Mouse (Mus musculus) intestine, embryonic 14.5 days (tissue): ENCODE measurements around the gene Pls3. TPM values are rescaled to one million over a fixed set of nuclear protein-coding genes. Genes with fewer than 3 reads are reported as not detected.
A peak's percentile ranks its signal among the peaks of the same experiment; 100 is the strongest.
"Not testable (repeated sequence)": the region's sequence is repeated elsewhere in the genome, so short reads cannot be mapped to it uniquely, and the experiment has no call there.

ENCODE experiments used
- ATAC-seq: fragments of 200-750 bp; cut with Nextera tagmentation; replicated peaks from 2 replicates; pipeline ENCODE4 v1.8.0; 2017; ENCODE audit warnings: low read depth, moderate number of reproducible peaks, moderate TSS enrichment, moderate library complexity; ENCODE audit not compliant: low FRiP score, low TSS enrichment
- DNase-seq: peaks from one replicate; pipeline ENCODE4 v3.0.0-alpha.2; 2018; ENCODE audit warnings: low spot score
- H3K27ac ChIP-seq: fragments of 300-500 bp; sonication (generic); 2 replicates; pipeline ENCODE4 v1.5.1; 2014; ENCODE audit warnings: low read depth, mild to moderate bottlenecking, control low read depth
- H3K27me3 ChIP-seq: fragments of 300-500 bp; sonication (generic); replicated peaks from 2 replicates; pipeline ENCODE4 v1.6.1; 2014; ENCODE audit warnings: low read length, control low read depth; ENCODE audit not compliant: control insufficient read depth, insufficient read depth
- H3K36me3 ChIP-seq: fragments of 300-500 bp; sonication (generic); 2 replicates; pipeline ENCODE4 v1.6.1; 2014; ENCODE audit warnings: low read length, control low read depth; ENCODE audit not compliant: control insufficient read depth, insufficient read depth
- H3K4me1 ChIP-seq: fragments of 300-500 bp; sonication (generic); replicated peaks from 2 replicates; pipeline ENCODE4 v1.6.1; 2014; ENCODE audit warnings: low read length, control low read depth, mixed read lengths; ENCODE audit not compliant: control insufficient read depth, insufficient read depth
- H3K4me2 ChIP-seq: fragments of 300-500 bp; sonication (generic); 2 replicates; pipeline ENCODE4 v1.6.1; 2014; ENCODE audit warnings: low read length
- H3K4me3 ChIP-seq: fragments of 300-500 bp; sonication (generic); 2 replicates; pipeline ENCODE4 v1.5.1; 2014; ENCODE audit warnings: low read depth, low read length, control low read depth, mixed read lengths
- H3K9ac ChIP-seq: fragments of 300-500 bp; sonication (generic); 2 replicates; pipeline ENCODE4 v1.6.1; 2014; ENCODE audit warnings: mild to moderate bottlenecking, low read length
- H3K9me3 ChIP-seq: fragments of 300-500 bp; sonication (generic); 2 replicates; pipeline ENCODE4 v1.6.1; 2016; ENCODE audit warnings: low read length, control low read depth; ENCODE audit not compliant: control insufficient read depth
- WGBS: fragments of 180-500 bp; shearing (Covaris S2); extraction: QIAGEN DNeasy Blood & Tissue Kit; methylation state at CpG from one replicate; pipeline ENCODE4 v1.1.7; 2014; 5-methylcytosine and 5-hydroxymethylcytosine counted together
- polyA plus RNA-seq: library from polyadenylated mRNA; unstranded; fragments of >200 nt; fragmentation: Nextera tagmentation; extraction: Ambion mirVana; gene quantifications from 2 replicates; pipeline ENCODE4 v1.2.1, GENCODE M21; 2014

Gene Pls3
- polyA plus RNA-seq, 1 experiment from 2014 or later, result 71.0 TPM

DNA sequence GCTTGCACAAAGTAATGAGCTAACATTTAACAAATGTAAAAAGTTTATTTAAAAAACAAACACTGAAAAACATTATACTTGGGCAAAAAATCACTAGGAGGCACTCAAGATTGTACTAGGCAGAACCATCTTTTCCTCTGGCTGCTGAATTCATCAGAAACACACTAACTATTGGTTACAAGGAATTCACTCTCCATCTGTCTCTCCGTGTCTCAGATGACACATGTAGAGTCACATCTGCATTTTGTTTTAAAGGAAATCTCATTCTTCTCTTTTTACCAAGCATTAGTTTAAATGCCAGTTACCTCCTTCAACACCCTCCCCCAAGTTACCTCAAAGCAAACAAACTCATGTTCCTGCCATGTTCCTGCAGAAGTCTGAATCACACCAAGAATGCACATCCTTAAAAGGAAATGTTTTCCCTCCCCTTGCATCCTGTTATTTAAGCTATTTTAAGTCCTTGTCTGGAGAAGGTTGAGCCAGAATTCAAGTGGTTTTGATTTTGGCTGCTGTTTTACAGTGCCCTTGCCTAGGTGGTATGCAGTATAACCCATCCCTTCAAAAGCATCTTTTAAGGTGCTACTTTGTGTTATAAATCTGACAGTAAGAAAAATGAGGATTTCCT is 56.2 kb downstream of the Pls3 start:
- Histone ChIP-seq H3K9me3 (no peaks in the 10 kb centered on the region), H3K9ac (no peak overlapping the region), H3K27ac (no peak overlapping the region), H3K27me3 (no peaks in the 10 kb centered on the region), H3K4me2 (no peak overlapping the region), H3K36me3 (no peaks in the 10 kb centered on the region), H3K4me3 (no peak overlapping the region), H3K4me1 (no peaks in the 10 kb centered on the region)
- 47% methylated on average over 1 of the region's 1 CpGs for WGBS
- no peak for DNase-seq
- ATAC-seq, result no peak

DNA sequence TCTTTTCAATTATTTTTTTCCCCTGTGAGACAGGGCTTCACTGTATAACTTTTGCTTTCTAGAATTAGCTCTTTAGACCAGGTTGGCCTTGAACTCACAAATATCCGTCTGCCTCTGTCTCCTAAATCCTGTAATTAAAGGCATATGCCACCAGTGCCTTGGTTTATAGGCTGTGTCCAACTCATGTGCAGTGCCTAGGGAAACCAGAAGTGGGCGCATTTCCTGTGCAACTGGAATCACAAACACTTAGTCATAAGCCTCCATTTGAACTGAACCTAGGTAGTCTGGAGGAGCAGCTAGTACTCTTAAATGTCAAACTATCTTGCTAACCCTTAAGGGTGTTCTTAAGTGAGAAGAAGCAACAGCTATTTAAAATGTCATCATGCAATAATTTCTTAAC is 60.0 kb downstream of the Pls3 start:
- Histone ChIP-seq H3K4me2 (no peak overlapping the region), H3K9ac (no peak overlapping the region), H3K9me3 (no peaks in the 10 kb centered on the region), H3K4me1 (no peaks in the 10 kb centered on the region), H3K27ac (no peak overlapping the region), H3K4me3 (no peak overlapping the region), H3K27me3 (no peaks in the 10 kb centered on the region), H3K36me3 (no peaks in the 10 kb centered on the region)
- WGBS, result 80% methylated on average over 2 of the region's 2 CpGs
- DNase-seq (no peak), ATAC-seq (no peak)

DNA sequence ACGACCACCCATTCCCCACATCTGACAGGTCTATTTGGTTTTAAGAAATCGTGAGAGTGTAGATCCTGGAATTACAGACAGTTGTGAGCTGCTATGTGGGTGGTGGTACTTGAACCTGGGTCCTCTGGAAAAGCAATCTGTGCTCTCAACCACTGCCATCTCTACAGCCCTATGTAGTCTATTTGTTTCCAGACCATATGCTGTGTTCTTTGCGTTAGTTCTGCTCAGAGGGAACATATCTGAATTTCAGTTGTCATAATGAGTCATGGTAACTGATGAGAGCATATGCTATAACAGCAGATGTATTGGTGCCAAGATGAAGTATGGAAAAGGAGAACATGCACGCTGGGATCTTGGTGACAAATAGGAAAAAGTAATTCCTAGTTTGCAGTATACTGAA is 60.9 kb downstream of the Pls3 start:
- H3K9ac ChIP-seq, result no peak overlapping the region
- no peaks in the 10 kb centered on the region for H3K9me3 ChIP-seq
- no peak for ATAC-seq
- no peak overlapping the region for H3K4me3 ChIP-seq
- no peak overlapping the region for H3K4me2 ChIP-seq
- no peak overlapping the region for H3K27ac ChIP-seq
- no peaks in the 10 kb centered on the region for H3K4me1 ChIP-seq
- no peaks in the 10 kb centered on the region for H3K36me3 ChIP-seq
- no peaks in the 10 kb centered on the region for H3K27me3 ChIP-seq
- 84% methylated on average over 4 of the region's 4 CpGs for WGBS
- no peak for DNase-seq

DNA sequence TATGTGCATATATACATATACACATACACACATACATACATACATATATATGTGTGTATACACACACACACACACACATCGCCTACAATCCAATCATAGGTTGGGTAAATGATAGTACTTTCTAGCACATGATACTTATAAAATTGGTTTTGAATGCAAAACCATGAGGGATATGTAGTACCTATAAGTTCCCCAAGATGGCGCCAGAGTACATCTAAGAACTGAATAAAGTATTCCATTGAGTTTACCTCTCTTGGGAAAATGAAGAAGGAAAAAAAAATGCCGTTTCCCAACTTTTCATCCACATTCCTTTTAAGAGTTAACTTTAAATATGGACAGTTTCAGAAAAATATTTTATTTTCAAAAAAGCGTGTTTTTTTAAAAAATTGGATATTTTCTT is 78.4 kb downstream of the Pls3 start:
- ATAC-seq, result no peak
- Histone ChIP-seq H3K36me3 (peaks cover 6% of the 10 kb centered on the region; the same call in 1 of the 2 replicates), H3K9ac (no peak overlapping the region), H3K4me1 (no peaks in the 10 kb centered on the region), H3K27ac (no peak overlapping the region), H3K9me3 (0 out of 2 replicates have a peak, but pooled peaks cover 2% of the 10 kb centered on the region), H3K4me2 (no peak overlapping the region), H3K27me3 (no peaks in the 10 kb centered on the region), H3K4me3 (no peak overlapping the region)
- no peak for DNase-seq
- 28% methylated on average over 4 of the region's 4 CpGs for WGBS

DNA sequence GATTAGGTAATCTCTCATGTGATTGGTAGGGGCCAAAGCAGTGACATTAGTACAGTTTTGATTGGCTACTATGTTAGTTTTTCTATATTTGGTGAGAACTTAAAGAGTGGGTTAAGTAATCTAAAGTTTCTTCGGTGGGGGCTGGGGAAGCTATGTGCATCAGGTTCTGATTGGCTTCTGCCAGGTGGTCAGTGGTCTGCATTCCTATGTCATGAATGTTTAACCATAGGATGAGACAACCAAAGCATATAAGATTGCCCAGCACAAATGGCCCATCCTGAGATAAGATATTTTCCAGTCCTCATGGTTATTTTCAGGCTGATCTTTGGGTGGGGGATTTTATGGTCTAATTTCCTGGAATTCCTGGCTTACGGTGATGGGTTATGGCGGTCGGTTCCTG is 95.2 kb downstream of the Pls3 start:
- Histone ChIP-seq H3K4me2 (no peak overlapping the region), H3K27ac (no peak overlapping the region), H3K27me3 (no peaks in the 10 kb centered on the region), H3K9me3 (no peaks in the 10 kb centered on the region), H3K36me3 (no peaks in the 10 kb centered on the region), H3K4me3 (no peak overlapping the region), H3K4me1 (no peaks in the 10 kb centered on the region), H3K9ac (no peak overlapping the region)
- ATAC-seq (no peak), DNase-seq (no peak)
- 69% methylated on average over 4 of the region's 4 CpGs for WGBS

DNA sequence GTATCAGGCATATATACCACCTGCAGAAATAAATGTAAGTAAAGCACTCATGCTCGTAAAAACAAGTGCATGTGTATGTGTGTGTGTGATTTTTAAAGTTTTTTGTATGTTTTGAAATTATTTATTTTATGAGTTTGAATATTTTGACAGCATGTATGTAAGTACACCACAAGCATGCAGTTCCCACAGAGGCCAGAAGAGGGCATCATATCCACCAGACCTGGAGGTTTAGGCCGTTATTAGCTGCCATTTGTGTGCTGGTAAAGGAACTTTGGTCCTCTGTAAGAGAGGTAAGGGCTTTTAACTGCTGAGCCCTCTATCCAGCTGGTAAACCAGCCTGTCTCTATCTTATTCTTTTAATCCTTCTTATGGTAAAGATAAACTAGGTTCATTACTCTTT is 97.5 kb downstream of the Pls3 start:
- no peaks in the 10 kb centered on the region for H3K4me1 ChIP-seq
- no peaks in the 10 kb centered on the region for H3K36me3 ChIP-seq
- H3K4me2 ChIP-seq, result no peak overlapping the region
- H3K4me3 ChIP-seq, result no peak overlapping the region
- DNase-seq (no peak), ATAC-seq (no peak)
- H3K27me3 ChIP-seq, result no peaks in the 10 kb centered on the region
- H3K27ac ChIP-seq, result no peak overlapping the region
- H3K9me3 ChIP-seq, result no peaks in the 10 kb centered on the region
- WGBS, result 93% methylated on average over 2 of the region's 2 CpGs
- H3K9ac ChIP-seq, result no peak overlapping the region

DNA sequence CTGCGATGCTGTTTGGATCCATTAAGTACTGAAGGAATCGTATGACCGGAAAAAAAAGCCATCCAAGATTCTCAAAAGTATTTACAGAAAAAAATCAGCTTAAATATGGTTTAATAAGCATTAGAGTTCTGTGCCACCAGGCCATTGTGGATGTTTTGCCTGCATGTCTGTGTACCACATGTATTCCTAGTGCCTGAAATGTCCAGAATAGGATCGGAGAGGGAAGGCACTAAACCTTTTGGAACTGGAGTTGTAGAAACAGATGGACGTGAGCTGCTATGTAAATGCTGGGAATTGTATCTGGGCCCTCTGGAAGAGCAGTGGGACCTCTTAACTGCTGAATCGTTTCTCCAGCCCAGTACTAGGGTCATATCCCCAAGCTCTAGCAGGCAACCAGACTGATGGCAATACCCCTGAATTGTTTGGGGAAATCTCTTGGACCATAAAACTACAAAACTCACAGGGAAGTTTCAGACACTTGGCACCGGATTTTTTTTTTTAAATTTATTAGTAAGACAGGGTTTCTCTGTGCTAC is 110.1 kb downstream of the Pls3 start:
- Histone ChIP-seq H3K36me3 (no peaks in the 10 kb centered on the region), H3K9me3 (no peaks in the 10 kb centered on the region), H3K9ac (peak overlapping the region; percentile 59), H3K4me2 (peak overlapping the region; percentile 54), H3K27me3 (no peaks in the 10 kb centered on the region), H3K4me1 (no peaks in the 10 kb centered on the region), H3K27ac (peak overlapping the region; percentile 78), H3K4me3 (peak overlapping the region; percentile 44)
- DNase-seq (no peak), ATAC-seq (peak; percentile 27; the same call in 1 of the 2 replicates)
- WGBS, result 28% methylated on average over 7 of the region's 7 CpGs

DNA sequence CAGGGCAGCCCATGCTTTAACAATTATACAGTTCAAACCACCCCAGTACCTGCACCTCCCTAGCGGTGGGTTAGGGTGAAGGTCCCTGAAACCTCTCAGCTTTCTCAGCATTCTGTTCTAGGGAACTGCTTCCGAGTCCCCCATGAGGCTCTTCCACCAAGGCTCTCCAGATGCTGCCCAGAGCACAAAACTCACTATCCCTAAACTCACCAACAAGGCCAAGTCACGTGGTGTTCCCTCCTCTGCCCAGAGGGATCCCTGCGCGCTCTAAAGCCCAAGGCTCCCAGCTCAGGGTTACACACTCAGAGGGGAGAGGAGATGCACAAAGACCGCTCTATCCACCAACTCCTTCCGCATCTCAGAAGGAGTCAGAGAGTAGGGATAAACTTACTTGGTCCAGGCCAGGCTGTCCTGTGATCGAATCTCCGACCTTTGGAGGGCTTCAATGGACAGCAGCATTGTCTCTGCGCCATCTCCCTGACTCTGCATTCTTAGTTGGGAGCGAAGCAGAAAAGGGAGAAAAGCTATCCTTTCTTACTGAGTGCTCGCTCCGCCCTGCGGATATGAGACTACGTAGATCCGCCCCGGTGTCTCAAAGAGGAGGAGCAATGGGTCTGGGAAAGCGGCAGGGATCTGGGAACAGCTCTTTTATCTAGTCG is 110.7 kb downstream of the Pls3 start:
- H3K4me3 ChIP-seq, result peak overlapping the region; percentile 44
- peak overlapping the region; percentile 59 for H3K9ac ChIP-seq
- DNase-seq (peak; percentile 78), ATAC-seq (peak; percentile 94)
- H3K27ac ChIP-seq, result peak overlapping the region; percentile 78
- H3K4me2 ChIP-seq, result peak overlapping the region; percentile 54
- no peaks in the 10 kb centered on the region for H3K9me3 ChIP-seq
- no peaks in the 10 kb centered on the region for H3K4me1 ChIP-seq
- H3K36me3 ChIP-seq, result no peaks in the 10 kb centered on the region
- 15% methylated on average over 19 of the region's 19 CpGs for WGBS
- no peaks in the 10 kb centered on the region for H3K27me3 ChIP-seq

DNA sequence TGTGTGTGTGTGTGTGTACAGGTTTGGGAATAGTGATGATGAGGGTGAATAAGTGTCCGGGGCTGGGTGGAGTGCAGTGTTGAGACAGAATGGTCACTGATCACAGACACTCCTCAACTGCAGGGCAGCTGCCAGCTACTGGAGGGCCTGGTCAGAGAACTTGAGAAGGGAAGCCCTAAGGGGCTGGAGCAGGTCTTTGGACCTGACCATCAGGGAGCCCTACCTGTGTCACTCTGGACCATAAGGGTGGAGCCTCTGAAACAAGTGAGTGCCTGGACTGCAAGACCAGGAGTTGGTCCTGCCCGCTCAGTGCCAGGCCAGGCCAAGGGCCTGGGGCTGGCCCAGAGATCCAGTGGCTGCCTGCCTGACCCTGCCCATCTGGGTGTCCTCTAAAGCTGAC is 115.5 kb downstream of the Pls3 start:
- not testable (repeated sequence) for H3K36me3 ChIP-seq, H3K27me3 ChIP-seq, H3K4me1 ChIP-seq, DNase-seq, H3K4me3 ChIP-seq, H3K9me3 ChIP-seq, H3K4me2 ChIP-seq, ATAC-seq, H3K9ac ChIP-seq, H3K27ac ChIP-seq
- WGBS, result 66% methylated on average over 2 of the region's 2 CpGs
